Mouse (Mus musculus): ENCODE data around the gene AI481877. TPM values are rescaled to one million over a fixed set of nuclear protein-coding genes. Genes with fewer than 3 reads are reported as not detected.
A peak's percentile ranks its signal among the peaks of the same experiment; 100 is the strongest.

Gene AI481877
- polyA plus RNA-seq, 1 experiment from 2014 or later: not detected

DNA sequence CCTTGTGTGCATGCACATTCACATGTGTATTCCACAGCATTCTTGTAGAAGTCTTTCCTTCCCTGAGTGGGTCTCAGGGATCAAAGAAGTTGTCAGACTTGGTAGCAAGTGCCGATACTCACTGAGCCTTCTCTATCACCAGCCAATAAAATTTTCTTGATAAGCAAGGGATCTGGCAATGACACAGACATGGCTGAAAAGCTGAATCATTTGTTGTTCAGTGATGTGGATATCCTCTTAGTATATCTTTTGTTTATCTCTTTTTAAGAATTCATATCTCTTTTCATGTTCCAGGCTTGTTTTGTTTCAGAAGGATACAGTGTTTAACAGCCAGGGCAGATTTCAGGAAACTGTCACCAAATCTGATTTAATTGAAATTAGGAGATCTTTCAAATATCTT lies 140.1 kb downstream of the AI481877 start:
- Histone ChIP-seq H3K36me3 (ENCODE audit: control insufficient read depth, insufficient read depth) (no peaks in the 10 kb centered on the region), H3K9ac (ENCODE audit: low read depth, low read length) (no peak overlapping the region), H3K4me3 (ENCODE audit: low read depth, low read length) (no peak overlapping the region), H3K27ac (ENCODE audit: low read depth, low read length) (no peak overlapping the region), H3K4me2 (replicated peaks; ENCODE audit: low read depth) (no peak overlapping the region), H3K27me3 (replicated peaks; ENCODE audit: control insufficient read depth, insufficient read depth, low read length) (no peaks in the 10 kb centered on the region), H3K4me1 (replicated peaks; ENCODE audit: control insufficient read depth, insufficient read depth, low read length) (0 out of 2 replicates have a peak, but pooled peaks cover 3% of the 10 kb centered on the region), H3K9me3 (ENCODE audit: control insufficient read depth) (no peaks in the 10 kb centered on the region)
- WGBS: 59% methylated on average over 1 of the region's 1 CpGs
- no peak for ATAC-seq
- no peak for TF ChIP-seq CTCF (IDR thresholded peaks at IDR 0.05; ENCODE audit: low read depth)

GRCm38 (mm10) chr4:58997081-58997480 lies 141.7 kb downstream of the AI481877 start:
- no peak overlapping the region for H3K4me2 ChIP-seq (replicated peaks; ENCODE audit: low read depth)
- ATAC-seq: peak; percentile 53
- H3K27ac ChIP-seq (ENCODE audit: low read depth, low read length): no peak overlapping the region
- H3K4me1 ChIP-seq (replicated peaks; ENCODE audit: control insufficient read depth, insufficient read depth, low read length): peaks cover 3% of the 10 kb centered on the region; the same call in 1 of the 2 replicates
- H3K9me3 ChIP-seq (ENCODE audit: control insufficient read depth): no peaks in the 10 kb centered on the region
- no peak overlapping the region for H3K4me3 ChIP-seq (ENCODE audit: low read depth, low read length)
- 42% methylated on average over 5 of the region's 5 CpGs for WGBS
- no peaks in the 10 kb centered on the region for H3K36me3 ChIP-seq (ENCODE audit: control insufficient read depth, insufficient read depth)
- no peaks in the 10 kb centered on the region for H3K27me3 ChIP-seq (replicated peaks; ENCODE audit: control insufficient read depth, insufficient read depth, low read length)
- H3K9ac ChIP-seq (ENCODE audit: low read depth, low read length): no peak overlapping the region
- no peak for TF ChIP-seq CTCF (IDR thresholded peaks at IDR 0.05; ENCODE audit: low read depth)

GRCm38 (mm10) chr4:58995251-58995693 lies 143.5 kb downstream of the AI481877 start:
- H3K4me1 ChIP-seq (replicated peaks; ENCODE audit: control insufficient read depth, insufficient read depth, low read length): peaks cover 3% of the 10 kb centered on the region
- no peak overlapping the region for H3K9ac ChIP-seq (ENCODE audit: low read depth, low read length)
- no peaks in the 10 kb centered on the region for H3K9me3 ChIP-seq (ENCODE audit: control insufficient read depth)
- TF ChIP-seq CTCF (IDR thresholded peaks at IDR 0.05; ENCODE audit: low read depth): no peak
- H3K4me3 ChIP-seq (ENCODE audit: low read depth, low read length): no peak overlapping the region
- ATAC-seq: no peak
- H3K4me2 ChIP-seq (replicated peaks; ENCODE audit: low read depth): peak overlapping the region; percentile 14; the same call in 1 of the 2 replicates
- H3K27me3 ChIP-seq (replicated peaks; ENCODE audit: control insufficient read depth, insufficient read depth, low read length): no peaks in the 10 kb centered on the region
- H3K36me3 ChIP-seq (ENCODE audit: control insufficient read depth, insufficient read depth): no peaks in the 10 kb centered on the region
- 52% methylated on average over 8 of the region's 8 CpGs for WGBS
- peak overlapping the region; percentile 66 for H3K27ac ChIP-seq (ENCODE audit: low read depth, low read length)

DNA sequence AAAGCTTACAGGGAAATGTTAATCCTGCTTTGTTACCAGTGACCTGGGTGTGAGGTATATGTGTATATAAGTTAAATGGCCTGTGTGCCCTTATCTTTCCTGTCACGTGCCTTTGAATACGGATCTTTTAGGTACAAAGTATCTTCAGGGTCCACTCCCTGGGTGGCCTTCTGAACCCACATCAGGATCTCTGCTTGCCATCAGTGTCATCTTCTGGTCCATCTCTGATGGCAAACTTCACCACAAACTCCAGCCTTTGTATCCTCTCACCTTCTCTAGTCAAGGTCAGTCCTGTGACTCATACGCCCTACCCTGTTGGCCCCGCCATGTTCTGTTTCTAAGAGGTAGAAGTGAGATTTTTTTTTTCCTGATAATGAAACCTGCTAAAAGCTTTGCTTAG lies 144.0 kb downstream of the AI481877 start, which contains the start of gene Dnajc25:
TSS of gene Dnajc25 (plus strand) at position 301 of the 400 bp plus-strand sequence.
- H3K9ac ChIP-seq (ENCODE audit: low read depth, low read length): no peak within 1 kb of the TSS
- H3K4me3 ChIP-seq (ENCODE audit: low read depth, low read length): no peak within 1 kb of the TSS
- no peaks in the 10 kb centered on the region for H3K9me3 ChIP-seq (ENCODE audit: control insufficient read depth)
- H3K4me2 ChIP-seq (replicated peaks; ENCODE audit: low read depth): peak within 1 kb of the TSS; percentile 14; the same call in 1 of the 2 replicates
- WGBS: 38% methylated on average over 4 of the region's 4 CpGs
- H3K27me3 ChIP-seq (replicated peaks; ENCODE audit: control insufficient read depth, insufficient read depth, low read length): no peaks in the 10 kb centered on the region
- no peak for TF ChIP-seq CTCF (IDR thresholded peaks at IDR 0.05; ENCODE audit: low read depth)
- no peak for ATAC-seq
- no peaks in the 10 kb centered on the region for H3K36me3 ChIP-seq (ENCODE audit: control insufficient read depth, insufficient read depth)
- peak within 1 kb of the TSS; percentile 66 for H3K27ac ChIP-seq (ENCODE audit: low read depth, low read length)
- peaks cover 3% of the 10 kb centered on the region for H3K4me1 ChIP-seq (replicated peaks; ENCODE audit: control insufficient read depth, insufficient read depth, low read length)

Other genes with a start within 250 kb of the AI481877 start
- gene Ecpas, start 226.2 kb downstream of the AI481877 start, polyA plus RNA-seq (2015; fragmentation: Nextera tagmentation; extraction: Ambion mirVana): 14.4 and 15.3 TPM in 2 replicates
- gene Zkscan16, start 195.4 kb downstream of the AI481877 start, polyA plus RNA-seq (2015; fragmentation: Nextera tagmentation; extraction: Ambion mirVana): 0.04 and 0.12 TPM in 2 replicates
- gene Ptgr1, start 151.9 kb downstream of the AI481877 start, polyA plus RNA-seq (2015; fragmentation: Nextera tagmentation; extraction: Ambion mirVana): 31.1 and 33.3 TPM in 2 replicates
- gene Dnajc25, start 143.9 kb downstream of the AI481877 start, polyA plus RNA-seq (2015; fragmentation: Nextera tagmentation; extraction: Ambion mirVana): 13.0 and 13.1 TPM in 2 replicates
- gene Gm20503, start 135.8 kb downstream of the AI481877 start, polyA plus RNA-seq (2015; fragmentation: Nextera tagmentation; extraction: Ambion mirVana): 18.6 and 24.2 TPM in 2 replicates
- gene Gng10, start 103.9 kb downstream of the AI481877 start, polyA plus RNA-seq (2015; fragmentation: Nextera tagmentation; extraction: Ambion mirVana): 49.7 and 56.0 TPM in 2 replicates
- 20.3 and 25.3 TPM in 2 replicates for gene Ugcg, start 50.3 kb upstream of the AI481877 start, polyA plus RNA-seq (2015; fragmentation: Nextera tagmentation; extraction: Ambion mirVana)